Mouse (Mus musculus) MEL (cell line): ENCODE measurements around the gene Crkl. TPM values are rescaled to one million over a fixed set of nuclear protein-coding genes. Genes with fewer than 3 reads are reported as not detected.

Experiments used
- DNase-seq: peaks from one replicate; pipeline ENCODE4 v3.0.0; 2011; ENCODE audit warnings: low read depth, low spot score
- H3K27ac ChIP-seq: 2 replicates; pipeline ENCODE4 v1.5.1; 2012; ENCODE audit warnings: low read depth, mild to moderate bottlenecking, control low read depth, low read length, moderate library complexity; ENCODE audit not compliant: control insufficient read depth
- H3K27me3 ChIP-seq, 2 experiments: fragments of 150-350 bp in 1 of 2; sonication (generic) in 1 of 2; 2 replicates each; pipeline ENCODE4 v1.6.1; 2012; ENCODE audit warnings: low read length in 2 of 2, mild to moderate bottlenecking in 2 of 2, improper control_type of control experiment in 1 of 2, moderate library complexity in 1 of 2; ENCODE audit not compliant: insufficient read depth in 2 of 2, control insufficient read depth in 1 of 2
- H3K36me3 ChIP-seq, 2 experiments: 2 replicates each; pipeline ENCODE4 v1.6.1; 2012 to 2014; ENCODE audit warnings: low read length in 2 of 2, improper control_type of control experiment in 1 of 2, inconsistent platforms in 1 of 2, mild to moderate bottlenecking in 1 of 2; ENCODE audit not compliant: insufficient read depth in 2 of 2, control insufficient read depth in 1 of 2
- H3K4me1 ChIP-seq, 2 experiments: fragments of 150-350 bp in 1 of 2; sonication (generic) in 1 of 2; 2 replicates each; pipeline ENCODE4 v1.6.1; 2012; ENCODE audit warnings: low read length in 2 of 2, improper control_type of control experiment in 1 of 2, mild to moderate bottlenecking in 1 of 2; ENCODE audit not compliant: insufficient read depth in 2 of 2, control insufficient read depth in 1 of 2
- H3K4me3 ChIP-seq, 2 experiments: fragments of 150-350 bp in 1 of 2; sonication (generic) in 1 of 2; 2 replicates each; pipeline ENCODE4 v1.5.1; 2012; ENCODE audit warnings: low read depth in 2 of 2, low read length in 2 of 2, mild to moderate bottlenecking in 2 of 2, moderate library complexity in 2 of 2, control low read depth in 1 of 2, improper control_type of control experiment in 1 of 2; ENCODE audit not compliant: control insufficient read depth in 1 of 2, insufficient read depth in 1 of 2
- H3K79me2 ChIP-seq: 2 replicates; pipeline ENCODE4 v1.6.1; 2012; ENCODE audit warnings: mild to moderate bottlenecking, low read length, moderate library complexity; ENCODE audit not compliant: control insufficient read depth, poor library complexity, insufficient read depth
- H3K9ac ChIP-seq: 2 replicates; pipeline ENCODE4 v1.6.1; 2012; ENCODE audit warnings: low read depth, mild to moderate bottlenecking, control low read depth, low read length, moderate library complexity; ENCODE audit not compliant: control insufficient read depth, poor library complexity, severe bottlenecking
- H3K9me3 ChIP-seq: fragments of 150-350 bp; sonication (generic); replicated peaks from 2 replicates; pipeline ENCODE4 v1.6.1; 2012; ENCODE audit warnings: mild to moderate bottlenecking, low read length, improper control_type of control experiment, moderate library complexity; ENCODE audit not compliant: insufficient read depth
- EP300 ChIP-seq, 2 experiments: IDR thresholded peaks; 2 replicates each; pipeline ENCODE4 v1.6.1; 2011; ENCODE audit warnings: improper control_type of control experiment in 2 of 2, low read length in 2 of 2, low read depth in 1 of 2, mild to moderate bottlenecking in 1 of 2
- GABPA ChIP-seq: IDR thresholded peaks from 2 replicates; pipeline ENCODE4 v1.6.1; 2012; ENCODE audit warnings: low read depth, mild to moderate bottlenecking, inconsistent platforms, low read length, improper control_type of control experiment, moderate library complexity
- GATA1 ChIP-seq: IDR thresholded peaks from 2 replicates; pipeline ENCODE4 v1.6.1; 2011; ENCODE audit warnings: low read depth, low read length, improper control_type of control experiment
- HCFC1 ChIP-seq: IDR thresholded peaks from 2 replicates; pipeline ENCODE4 v1.6.1; 2012; ENCODE audit warnings: low read depth, mild to moderate bottlenecking, inconsistent platforms, low read length, improper control_type of control experiment, moderate library complexity
- KAT2A ChIP-seq: conservative IDR thresholded peaks from 2 replicates; pipeline ENCODE4 v1.6.1; 2012; ENCODE audit warnings: low read depth, low read length, improper control_type of control experiment, inconsistent platforms
- MAFK ChIP-seq: IDR thresholded peaks from 2 replicates; pipeline ENCODE4 v1.6.1; 2011; ENCODE audit warnings: low read depth, mild to moderate bottlenecking, low read length, improper control_type of control experiment, borderline replicate concordance
- MEF2A ChIP-seq: IDR thresholded peaks from 2 replicates; pipeline ENCODE4 v1.6.1; 2014; ENCODE audit warnings: low read depth, mild to moderate bottlenecking, inconsistent platforms, low read length, improper control_type of control experiment; ENCODE audit not compliant: poor library complexity, insufficient replicate concordance, severe bottlenecking; ENCODE audit errors: extremely low read depth
- MYB ChIP-seq: IDR thresholded peaks from 2 replicates; pipeline ENCODE4 v1.6.1; 2011; ENCODE audit warnings: mild to moderate bottlenecking, low read depth, low read length, improper control_type of control experiment
- NRF1 ChIP-seq: IDR thresholded peaks from 2 replicates; pipeline ENCODE4 v1.6.1; 2014; ENCODE audit warnings: low read depth, mild to moderate bottlenecking, inconsistent platforms, low read length, improper control_type of control experiment, moderate library complexity; ENCODE audit not compliant: poor library complexity, insufficient read depth, severe bottlenecking
- POLR2AphosphoS2 ChIP-seq: IDR thresholded peaks from 2 replicates; pipeline ENCODE4 v1.6.1; 2011; ENCODE audit warnings: low read length, improper control_type of control experiment
- POLR2AphosphoS5 ChIP-seq: IDR thresholded peaks from 2 replicates; pipeline ENCODE4 v1.6.1; 2012; ENCODE audit warnings: low read depth, borderline replicate concordance, mild to moderate bottlenecking, inconsistent platforms, low read length, moderate library complexity, mixed read lengths
- RAD21 ChIP-seq: IDR thresholded peaks from 2 replicates; pipeline ENCODE4 v1.6.1; 2011; ENCODE audit warnings: mild to moderate bottlenecking, low read depth, low read length, improper control_type of control experiment
- TAL1 ChIP-seq: IDR thresholded peaks from 2 replicates; pipeline ENCODE4 v1.6.1; 2012; ENCODE audit warnings: mild to moderate bottlenecking, inconsistent platforms, low read length, moderate library complexity, mixed read lengths
- TBP ChIP-seq: IDR thresholded peaks from 2 replicates; pipeline ENCODE4 v1.8.0; 2011; ENCODE audit warnings: low read depth, low read length, improper control_type of control experiment
- TCF12 ChIP-seq: IDR thresholded peaks from 2 replicates; pipeline ENCODE4 v1.6.1; 2014; ENCODE audit warnings: low read depth, mild to moderate bottlenecking, inconsistent platforms, low read length, improper control_type of control experiment, moderate library complexity
- UBTF ChIP-seq: IDR thresholded peaks from 2 replicates; pipeline ENCODE4 v1.6.1; 2012; ENCODE audit warnings: low read depth, mild to moderate bottlenecking, inconsistent platforms, low read length, improper control_type of control experiment, moderate library complexity, borderline replicate concordance; ENCODE audit not compliant: insufficient read depth
- USF1 ChIP-seq: IDR thresholded peaks from 2 replicates; pipeline ENCODE4 v1.6.1; 2014; ENCODE audit warnings: low read depth, mild to moderate bottlenecking, inconsistent platforms, low read length, improper control_type of control experiment, moderate library complexity
- ZC3H11A ChIP-seq: IDR thresholded peaks from 2 replicates; pipeline ENCODE4 v1.6.1; 2012; ENCODE audit warnings: low read depth, mild to moderate bottlenecking, inconsistent platforms, low read length, improper control_type of control experiment
- ZKSCAN1 ChIP-seq: IDR thresholded peaks from 2 replicates; pipeline ENCODE4 v1.6.1; 2012; ENCODE audit warnings: low read depth, mild to moderate bottlenecking, inconsistent platforms, low read length, improper control_type of control experiment, moderate library complexity
- ZMIZ1 ChIP-seq: IDR thresholded peaks from 2 replicates; pipeline ENCODE4 v1.6.1; 2012; ENCODE audit warnings: low read depth, mild to moderate bottlenecking, inconsistent platforms, low read length, improper control_type of control experiment, moderate library complexity
- polyA plus RNA-seq, 2 experiments: library from polyadenylated mRNA; stranded (reverse) in 1 of 2; unstranded in 1 of 2; fragments of >175 nt in 1 of 2; fragments of >200 nt in 1 of 2; gene quantifications; 2 replicates each; pipeline versions ENCODE4 v1.2.1 to v1.2.4; 2012; ENCODE audit warnings: low replicate concordance in 2 of 2, low read depth in 1 of 2; ENCODE audit not compliant: insufficient read length in 2 of 2, insufficient read depth in 1 of 2, missing spikeins in 1 of 2
- total RNA-seq: library from RNA; depleted of rRNA; stranded (reverse); fragments of 300-350 nt; gene quantifications from 2 replicates; pipeline ENCODE4 v1.2.3, GENCODE M21; 2012; rRNA removed

The Crkl gene
- total and polyA plus RNA-seq, 3 experiments: 14.9 to 146 (median 34.6) TPM

- H3K4me3 ChIP-seq: no peak overlapping the region
- no peak for DNase-seq
- no peak for TF ChIP-seq GATA1
- TF ChIP-seq ZMIZ1: no peak
- TF ChIP-seq HCFC1: no peak
- no peak for TF ChIP-seq MYB
- peaks cover 0 to 4% of the 10 kb centered on the region in 2 experiments; a peak in 1 of 4 replicates for H3K27me3 ChIP-seq
- H3K27ac ChIP-seq: no peak overlapping the region
- peaks cover 0 to 13% of the 10 kb centered on the region in 2 experiments; a peak in 2 of 4 replicates for H3K4me1 ChIP-seq
- peaks cover 18% of the 10 kb centered on the region for H3K79me2 ChIP-seq
- peaks cover 0 to 12% of the 10 kb centered on the region in 2 experiments; a peak in 2 of 4 replicates for H3K36me3 ChIP-seq
- no peak overlapping the region for H3K9ac ChIP-seq
- H3K9me3 ChIP-seq: no peaks in the 10 kb centered on the region
Measured at GRCm38 (mm10) chr16:17532676-17533329, 81.0 kb downstream of the Crkl start.

- no peak for DNase-seq
- no peak overlapping the region for H3K27ac ChIP-seq
Measured at GRCm38 (mm10) chr16:17536584-17536983, 84.8 kb downstream of the Crkl start.

More at GRCm38 (mm10) chr16:17536584-17536983, 84.8 kb downstream of the Crkl start:
- Histone ChIP-seq H3K9ac (no peak overlapping the region), H3K9me3 (no peaks in the 10 kb centered on the region), H3K27me3 (peaks cover 11 to 12% of the 10 kb centered on the region in 2 experiments), H3K36me3 (peaks cover 0 to 2% of the 10 kb centered on the region in 2 experiments; a peak in 2 of 4 replicates), H3K4me3 (no peak overlapping the region), H3K79me2 (no peaks in the 10 kb centered on the region), H3K4me1 (peaks cover 0 to 3% of the 10 kb centered on the region in 2 experiments; a peak in 2 of 4 replicates)
- TF ChIP-seq NRF1 (no peak), UBTF (no peak), TAL1 (no peak), GATA1 (no peak), KAT2A (no peak), TCF12 (no peak), MEF2A (no peak), EP300 (IDR thresholded peaks at IDR 0.05; ENCODE audit: low read depth in 1 of 2, low read length in 2 of 2) (no peak), USF1 (no peak), POLR2AphosphoS5 (no peak), RAD21 (no peak), GABPA (no peak), ZKSCAN1 (no peak), POLR2AphosphoS2 (no peak), TBP (no peak), MAFK (no peak), ZC3H11A (no peak), HCFC1 (no peak)

Other genes with a start within 250 kb of the Crkl start
- gene Ube2l3, start 249.3 kb upstream of the Crkl start, total RNA-seq: 137 and 166 TPM in 2 replicates
- 1,000 to 10,000 TPM in 1 of 2 experiments, 100 to 1,000 TPM in 1; 297 to 2,006 TPM for gene Ube2l3, start 249.3 kb upstream of the Crkl start, polyA plus RNA-seq
- 0.36 and 0.62 TPM in 2 replicates for gene Rimbp3, start 243.4 kb upstream of the Crkl start, total RNA-seq
- under 1 TPM in 1 of 2 experiments, not detected in 1; 0.35 TPM for gene Rimbp3, start 243.4 kb upstream of the Crkl start, polyA plus RNA-seq
- gene Hic2, start 218.4 kb upstream of the Crkl start, total RNA-seq: 5.8 and 5.9 TPM in 2 replicates
- 1 to 10 TPM in 1 of 2 experiments, not detected in 1; 9.5 TPM for gene Hic2, start 218.4 kb upstream of the Crkl start, polyA plus RNA-seq
- gene Tmem191c, start 175.9 kb upstream of the Crkl start, total RNA-seq: 2.6 and 3.3 TPM in 2 replicates
- gene Tmem191c, start 175.9 kb upstream of the Crkl start, polyA plus RNA-seq: 1 to 10 TPM in 1 of 2 experiments, not detected in 1; 7.5 TPM
- not detected in 2 replicates for gene Serpind1, start 120.6 kb upstream of the Crkl start, total RNA-seq
- not detected for gene Serpind1, start 120.6 kb upstream of the Crkl start, polyA plus RNA-seq
- gene Snap29, start 46.0 kb upstream of the Crkl start, total RNA-seq: 9.4 and 11.6 TPM in 2 replicates
- gene Snap29, start 46.0 kb upstream of the Crkl start, polyA plus RNA-seq: 10 to 100 TPM in 1 of 2 experiments, not detected in 1; 11.8 TPM
- 25.0 and 30.9 TPM in 2 replicates for gene Pi4ka, start 45.7 kb upstream of the Crkl start, total RNA-seq
- 100 to 1,000 TPM in 1 of 2 experiments, 10 to 100 TPM in 1; 73.1 to 286 TPM for gene Pi4ka, start 45.7 kb upstream of the Crkl start, polyA plus RNA-seq
- 0.23 and 0.29 TPM in 2 replicates for gene Aifm3, start 37.6 kb downstream of the Crkl start, total RNA-seq
- under 1 TPM in 1 of 2 experiments, not detected in 1; 0.52 TPM for gene Aifm3, start 37.6 kb downstream of the Crkl start, polyA plus RNA-seq
- 39.5 and 45.1 TPM in 2 replicates for gene Lztr1, start 56.7 kb downstream of the Crkl start, total RNA-seq
- 10 to 100 TPM in 1 of 2 experiments, not detected in 1; 83.2 TPM for gene Lztr1, start 56.7 kb downstream of the Crkl start, polyA plus RNA-seq
- 53.6 and 65.5 TPM in 2 replicates for gene Thap7, start 79.1 kb downstream of the Crkl start, total RNA-seq
- gene Thap7, start 79.1 kb downstream of the Crkl start, polyA plus RNA-seq: 10 to 100 TPM in 1 of 2 experiments, not detected in 1; 65.4 TPM
- gene Lrrc74b, start 109.3 kb downstream of the Crkl start, total RNA-seq: 0.12 TPM in 1 of 2 replicates, not detected in the other
- gene Lrrc74b, start 109.3 kb downstream of the Crkl start, polyA plus RNA-seq: under 1 TPM in 1 of 2 experiments, not detected in 1; 0.10 TPM
- gene P2rx6, start 109.9 kb downstream of the Crkl start, total RNA-seq: 0.04 TPM in 1 of 2 replicates, not detected in the other
- under 1 TPM in 1 of 2 experiments, not detected in 1; 0.38 TPM for gene P2rx6, start 109.9 kb downstream of the Crkl start, polyA plus RNA-seq
- gene Slc7a4, start 131.2 kb downstream of the Crkl start, total RNA-seq: 15.4 and 23.1 TPM in 2 replicates
- gene Slc7a4, start 131.2 kb downstream of the Crkl start, polyA plus RNA-seq: 10 to 100 TPM in 1 of 2 experiments, not detected in 1; 23.6 TPM
- gene Smpd4, start 167.4 kb downstream of the Crkl start, total RNA-seq: 47.6 and 51.0 TPM in 2 replicates
- gene Smpd4, start 167.4 kb downstream of the Crkl start, polyA plus RNA-seq: 100 to 1,000 TPM in 1 of 2 experiments, 10 to 100 TPM in 1; 94.3 to 609 TPM
- gene Ccdc74a, start 194.5 kb downstream of the Crkl start, total RNA-seq: 1.7 and 1.9 TPM in 2 replicates
- gene Ccdc74a, start 194.5 kb downstream of the Crkl start, polyA plus RNA-seq: 1 to 10 TPM in 1 of 2 experiments, not detected in 1; 4.6 TPM